Mouse (Mus musculus) cerebellum, adult 2 months (tissue): ENCODE measurements around the gene Ip6k3.

ENCODE experiments used
- CTCF ChIP-seq: fragments of 200-500 bp; IDR thresholded peaks from 2 replicates; pipeline ENCODE4 v1.5.1; 2011; ENCODE audit warnings: low read depth, mild to moderate bottlenecking, control low read depth, low read length, moderate library complexity, borderline replicate concordance; ENCODE audit not compliant: insufficient read depth
- POLR2A ChIP-seq: fragments of 200-500 bp; IDR thresholded peaks from 2 replicates; pipeline ENCODE4 v1.6.1; 2011; ENCODE audit warnings: low read length, control low read depth, borderline replicate concordance; ENCODE audit not compliant: insufficient read depth

DNA sequence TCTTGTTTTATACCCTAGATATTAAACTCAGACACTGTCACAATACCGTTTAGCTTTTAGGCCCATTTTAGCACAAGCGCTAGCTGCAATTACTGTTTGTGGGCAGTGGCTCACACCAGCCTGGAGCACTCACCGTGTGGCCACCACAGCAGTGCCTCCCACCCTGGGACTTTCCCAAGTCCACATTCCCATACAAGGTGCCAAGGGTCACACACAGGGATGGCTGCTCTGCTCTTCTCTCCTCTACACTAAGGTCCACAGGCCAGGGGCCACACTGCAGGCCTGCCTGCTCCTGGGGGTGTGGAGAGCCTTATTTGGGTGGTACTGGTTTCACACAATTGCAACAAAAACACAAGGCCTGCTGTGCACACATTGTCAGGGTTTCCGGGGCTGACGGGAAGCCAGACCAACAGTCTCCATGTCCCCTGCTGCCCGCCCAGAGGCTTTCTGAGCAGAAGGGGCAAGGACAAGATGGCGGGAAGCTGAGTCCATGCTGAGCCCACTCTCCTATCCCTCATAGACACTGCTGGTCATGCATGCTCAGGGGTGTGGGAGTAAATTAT lies 43.7 kb downstream of the Ip6k3 start:
- TF ChIP-seq POLR2A (no peak), CTCF (no peak)
